ENCODE assay signal across 16 mouse cellular contexts in the genomic region with DNA sequence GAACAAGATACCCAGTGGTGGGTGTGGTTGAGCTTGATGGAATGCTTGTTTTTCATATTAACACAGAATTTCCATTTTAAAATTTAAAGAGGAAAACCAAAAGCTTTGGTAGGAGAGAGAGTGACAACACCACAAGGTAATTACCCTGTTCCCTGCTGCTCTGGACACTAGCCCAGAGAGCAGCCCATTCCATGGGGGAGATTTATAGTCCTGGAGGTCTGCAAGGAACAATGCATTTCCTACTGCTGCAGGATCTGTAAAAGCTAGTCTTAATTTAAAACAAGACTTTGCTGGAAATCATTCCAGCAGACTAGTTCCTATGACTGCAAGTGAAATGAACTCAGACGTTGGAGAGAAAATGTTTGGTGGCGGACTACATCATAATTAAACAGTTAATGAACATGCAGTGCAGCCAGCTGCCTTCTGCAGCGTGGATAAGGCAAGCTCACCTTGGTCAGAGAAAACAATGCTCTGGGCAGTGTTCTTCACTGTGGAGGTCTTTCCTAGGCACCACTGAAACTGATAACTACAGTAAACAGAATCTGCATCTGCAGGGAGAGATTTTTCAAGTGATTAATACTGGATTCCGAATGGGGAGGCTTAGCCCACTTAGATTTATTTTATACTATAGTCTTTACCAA.
A peak's percentile ranks its signal among the peaks of the same experiment; 100 is the strongest.
DNase-seq lines count a peak whose midpoint lies in the region; ATAC-seq and TF ChIP-seq lines count a peak whose summit lies in the region.
"Had no signal": no experiment of that assay in that cellular context is flagged by ENCODE, and none has a peak within 500 bp of the region (broad histone marks: within the 10 kb centered on the region; RNA-seq: fewer than 3 reads in every experiment).

No protein-coding gene starts in this region.

- H3K27ac ChIP-seq in hindbrain, embryonic 16.5 days (ENCODE audit: low read depth, low read length), result no peak overlapping the region
- no peak overlapping the region for H3K27ac ChIP-seq in hindbrain, embryonic 13.5 days
- H3K27ac ChIP-seq in lung, embryonic 14.5 days (ENCODE audit: low read depth), result no peak overlapping the region
- H3K27ac ChIP-seq in neural tube, embryonic 12.5 days, result no peak overlapping the region
- H3K27ac ChIP-seq: hindbrain, embryonic 14.5 days; layer of hippocampus, adult 2 months; liver, embryonic 13.5 days; macrophage had no signal

- ATAC-seq in hindbrain, embryonic 16.5 days, result peak; percentile 58; the same call in 1 of the 2 replicates
- no peak for ATAC-seq in hindbrain, embryonic 13.5 days (ENCODE audit: low FRiP score)
- no peak for ATAC-seq in lung, embryonic 14.5 days (ENCODE audit: insufficient read depth)
- ATAC-seq in neural tube, embryonic 12.5 days (ENCODE audit: low FRiP score, low read depth), result peak; percentile 83

- no peak for TF ChIP-seq CTCF in lung, embryonic 14.5 days (IDR thresholded peaks at IDR 0.05; ENCODE audit: low read depth)

- no peaks in the 10 kb centered on the region for H3K27me3 ChIP-seq in hindbrain, embryonic 16.5 days (replicated peaks; ENCODE audit: control insufficient read depth, insufficient read depth, low read length)
- no peaks in the 10 kb centered on the region for H3K27me3 ChIP-seq in hindbrain, embryonic 13.5 days
- no peaks in the 10 kb centered on the region for H3K27me3 ChIP-seq in lung, embryonic 14.5 days (ENCODE audit: insufficient read depth, low read length)
- no peaks in the 10 kb centered on the region for H3K27me3 ChIP-seq in neural tube, embryonic 12.5 days (replicated peaks)
- H3K27me3 ChIP-seq: liver, embryonic 13.5 days had no signal

- H3K4me3 ChIP-seq in hindbrain, embryonic 16.5 days (ENCODE audit: low read length), result no peak overlapping the region
- no peak overlapping the region for H3K4me3 ChIP-seq in hindbrain, embryonic 13.5 days
- H3K4me3 ChIP-seq in lung, embryonic 14.5 days (ENCODE audit: low read depth, low read length), result no peak overlapping the region
- no peak overlapping the region for H3K4me3 ChIP-seq in neural tube, embryonic 12.5 days
- H3K4me3 ChIP-seq: layer of hippocampus, adult 2 months; liver, embryonic 13.5 days had no signal

- H3K36me3 ChIP-seq in hindbrain, embryonic 16.5 days (ENCODE audit: control insufficient read depth, insufficient read depth, low read length), result no peaks in the 10 kb centered on the region
- H3K36me3 ChIP-seq in hindbrain, embryonic 13.5 days, result no peaks in the 10 kb centered on the region
- no peaks in the 10 kb centered on the region for H3K36me3 ChIP-seq in lung, embryonic 14.5 days (ENCODE audit: insufficient read depth)
- no peaks in the 10 kb centered on the region for H3K36me3 ChIP-seq in neural tube, embryonic 12.5 days
- H3K36me3 ChIP-seq: liver, embryonic 13.5 days had no signal

- no peak overlapping the region for H3K9ac ChIP-seq in hindbrain, embryonic 16.5 days (ENCODE audit: low read depth, low read length)
- H3K9ac ChIP-seq in hindbrain, embryonic 13.5 days, result no peak overlapping the region
- H3K9ac ChIP-seq in lung, embryonic 14.5 days, result no peak overlapping the region
- no peak overlapping the region for H3K9ac ChIP-seq in neural tube, embryonic 12.5 days
- H3K9ac ChIP-seq: hindbrain, embryonic 14.5 days; liver, embryonic 13.5 days had no signal

- H3K4me2 ChIP-seq in hindbrain, embryonic 16.5 days (ENCODE audit: low read length), result no peak overlapping the region
- H3K4me2 ChIP-seq in hindbrain, embryonic 13.5 days, result no peak overlapping the region
- no peak overlapping the region for H3K4me2 ChIP-seq in lung, embryonic 14.5 days
- 0 out of 2 replicates have a peak overlapping the region, but pooled peaks have one; percentile 10 for H3K4me2 ChIP-seq in neural tube, embryonic 12.5 days (replicated peaks)
- H3K4me2 ChIP-seq: hindbrain, embryonic 14.5 days; liver, embryonic 13.5 days had no signal

- H3K9me3 ChIP-seq in hindbrain, embryonic 16.5 days (ENCODE audit: control insufficient read depth, low read length), result no peaks in the 10 kb centered on the region
- H3K9me3 ChIP-seq in hindbrain, embryonic 13.5 days, result no peaks in the 10 kb centered on the region
- H3K9me3 ChIP-seq in lung, embryonic 14.5 days (ENCODE audit: low read depth, low read length), result no peaks in the 10 kb centered on the region
- no peaks in the 10 kb centered on the region for H3K9me3 ChIP-seq in neural tube, embryonic 12.5 days
- H3K9me3 ChIP-seq: liver, embryonic 13.5 days had no signal

- 32% methylated on average over 4 of the region's 4 CpGs for WGBS in hindbrain, embryonic 16.5 days
- WGBS in hindbrain, embryonic 13.5 days, result 47% methylated on average over 4 of the region's 4 CpGs
- WGBS in lung, embryonic 14.5 days, result 37% methylated on average over 4 of the region's 4 CpGs
- 15% methylated on average over 4 of the region's 4 CpGs for WGBS in neural tube, embryonic 12.5 days

- peak; percentile 27 for DNase-seq in lung, embryonic 14.5 days
- no peak for DNase-seq in lung, postnatal 10 days
- DNase-seq in embryo, embryonic 11 days, result peak; percentile 16
- no peak for DNase-seq in adipocyte (ENCODE audit: low spot score)
- no peak for DNase-seq in ovary, postnatal 36 days (ENCODE audit: low spot score)
- DNase-seq: adrenal gland, postnatal 36 days; B cell, adult 2 months; cerebellum, adult 11 months; liver, embryonic 13.5 days; thymus, adult 18-20 months had no signal

- no peaks in the 10 kb centered on the region for H3K4me1 ChIP-seq in hindbrain, embryonic 16.5 days (ENCODE audit: control insufficient read depth, insufficient read depth, low read depth, low read length)
- H3K4me1 ChIP-seq in hindbrain, embryonic 13.5 days (replicated peaks), result no peaks in the 10 kb centered on the region; the same call in 1 of the 2 replicates
- no peaks in the 10 kb centered on the region for H3K4me1 ChIP-seq in lung, embryonic 14.5 days (ENCODE audit: insufficient read depth)
- peaks cover 9% of the 10 kb centered on the region; the same call in 1 of the 2 replicates for H3K4me1 ChIP-seq in neural tube, embryonic 12.5 days
- H3K4me1 ChIP-seq: liver, embryonic 13.5 days had no signal

Comparison
In these comparisons a context has a peak if more than half of its experiments do, and no peak if none do; other contexts are left out.
1. ATAC-seq: peak in hindbrain, embryonic 16.5 days (single experiment) and neural tube, embryonic 12.5 days (single experiment); none in hindbrain, embryonic 13.5 days (single experiment) and lung, embryonic 14.5 days (single experiment).
2. DNase-seq: peak in lung, embryonic 14.5 days (single experiment) and embryo, embryonic 11 days (single experiment); none in lung, postnatal 10 days (single experiment), adipocyte (single experiment) and ovary, postnatal 36 days (single experiment).